Mouse (Mus musculus) olfactory bulb, adult 2 months (tissue): ENCODE measurements around the gene Nfkbiz.

Source experiments
- CTCF ChIP-seq: fragments of 200-500 bp; IDR thresholded peaks from 2 replicates; pipeline ENCODE4 v1.5.1; 2012; ENCODE audit warnings: low read depth, mild to moderate bottlenecking, low read length, moderate library complexity; ENCODE audit not compliant: insufficient read depth
- POLR2A ChIP-seq: fragments of 200-500 bp; IDR thresholded peaks from 2 replicates; pipeline ENCODE4 v1.6.1; 2012; ENCODE audit warnings: mild to moderate bottlenecking, low read depth, low read length, moderate library complexity; ENCODE audit not compliant: insufficient read depth

GRCm38 (mm10) chr16:55811792-55812191, 26.9 kb downstream of the Nfkbiz start:
- no peak for TF ChIP-seq CTCF
- no peak for TF ChIP-seq POLR2A
